Mouse (Mus musculus) CH12.LX (cell line): ENCODE measurements around the gene Prnp. TPM values are rescaled to one million over a fixed set of nuclear protein-coding genes. Genes with fewer than 3 reads are reported as not detected.

Source experiments
- DNase-seq: peaks from one replicate; pipeline ENCODE4 v3.0.0-alpha.2; 2013; ENCODE audit errors: extremely low read depth
- H3K27ac ChIP-seq: 2 replicates; pipeline ENCODE4 v1.5.1; 2012; ENCODE audit warnings: low read depth, mild to moderate bottlenecking, control low read depth, moderate library complexity; ENCODE audit not compliant: insufficient read depth
- H3K27me3 ChIP-seq: replicated peaks from 2 replicates; pipeline ENCODE3; 2012; ENCODE audit warnings: inconsistent platforms
- H3K36me3 ChIP-seq, 2 experiments: replicated peaks in 1 of 2; 2 replicates each; pipeline versions ENCODE3 to v1.6.1; 2012; ENCODE audit warnings: inconsistent platforms in 1 of 2, low read length in 1 of 2, mild to moderate bottlenecking in 1 of 2, mixed read lengths in 1 of 2, moderate library complexity in 1 of 2; ENCODE audit not compliant: control insufficient read depth in 1 of 2, insufficient read depth in 1 of 2
- H3K4me1 ChIP-seq, 2 experiments: 2 replicates each; pipeline ENCODE4 v1.6.1; 2012; ENCODE audit warnings: inconsistent platforms in 1 of 2, moderate library complexity in 1 of 2; ENCODE audit not compliant: insufficient read depth in 2 of 2, control insufficient read depth in 1 of 2
- H3K4me2 ChIP-seq: 2 replicates; pipeline ENCODE4 v1.6.1; 2012; ENCODE audit warnings: low read depth, mild to moderate bottlenecking, control low read depth; ENCODE audit not compliant: poor library complexity, insufficient read depth, severe bottlenecking
- H3K4me3 ChIP-seq, 3 experiments: fragments of 150-350 bp in 1 of 3; sonication (generic) in 1 of 3; replicated peaks in 1 of 3; 2 replicates each; pipeline versions ENCODE3 to v1.5.1; 2011 to 2012; ENCODE audit warnings: low read depth in 2 of 3, low read length in 2 of 3, mild to moderate bottlenecking in 2 of 3, moderate library complexity in 2 of 3, control low read depth in 1 of 3, improper control_type of control experiment in 1 of 3, inconsistent platforms in 1 of 3, mixed read lengths in 1 of 3; ENCODE audit not compliant: poor library complexity in 1 of 3
- H3K79me2 ChIP-seq: replicated peaks from 2 replicates; pipeline ENCODE4 v1.6.1; 2012; ENCODE audit warnings: mild to moderate bottlenecking, moderate library complexity; ENCODE audit not compliant: control insufficient read depth, poor library complexity, insufficient read depth, severe bottlenecking; ENCODE audit errors: extremely low read depth
- H3K9ac ChIP-seq: 2 replicates; pipeline ENCODE4 v1.6.1; 2012; ENCODE audit warnings: low read depth, mild to moderate bottlenecking, control low read depth, moderate library complexity; ENCODE audit not compliant: insufficient read depth
- H3K9me3 ChIP-seq: replicated peaks from 2 replicates; pipeline ENCODE3; 2012; ENCODE audit warnings: low read length, inconsistent platforms, mixed read lengths
- BHLHE40 ChIP-seq: IDR thresholded peaks from 2 replicates; pipeline ENCODE4 v1.6.1; 2011; ENCODE audit warnings: mild to moderate bottlenecking, low read depth, low read length, improper control_type of control experiment
- CHD1 ChIP-seq: IDR thresholded peaks from 2 replicates; pipeline ENCODE4 v1.6.1; 2012; ENCODE audit warnings: low read depth, low read length, improper control_type of control experiment, inconsistent platforms
- CHD2 ChIP-seq: IDR thresholded peaks from 2 replicates; pipeline ENCODE4 v1.6.1; 2011; ENCODE audit warnings: low read length, improper control_type of control experiment
- CTCF ChIP-seq, 2 experiments: IDR thresholded peaks in 1 of 2; conservative IDR thresholded peaks in 1 of 2; 2 replicates each; pipeline ENCODE4 v1.5.1; 2011 to 2012; ENCODE audit warnings: low read depth in 2 of 2, low read length in 2 of 2, improper control_type of control experiment in 1 of 2, inconsistent platforms in 1 of 2, mild to moderate bottlenecking in 1 of 2, moderate library complexity in 1 of 2
- E2F4 ChIP-seq: IDR thresholded peaks from 2 replicates; pipeline ENCODE4 v1.6.1; 2011; ENCODE audit warnings: low read depth, low read length, improper control_type of control experiment; ENCODE audit not compliant: insufficient replicate concordance
- ELF1 ChIP-seq: IDR thresholded peaks from 2 replicates; pipeline ENCODE4 v1.6.1; 2014; ENCODE audit warnings: low read depth, mild to moderate bottlenecking, inconsistent platforms, low read length, improper control_type of control experiment
- ETS1 ChIP-seq: conservative IDR thresholded peaks from 2 replicates; pipeline ENCODE4 v1.6.1; 2012; ENCODE audit warnings: low read depth, mild to moderate bottlenecking, inconsistent platforms, low read length, improper control_type of control experiment, moderate library complexity
- GABPA ChIP-seq: IDR thresholded peaks from 2 replicates; pipeline ENCODE4 v1.6.1; 2012; ENCODE audit warnings: low read depth, low read length, improper control_type of control experiment, inconsistent platforms; ENCODE audit not compliant: insufficient replicate concordance
- HCFC1 ChIP-seq: IDR thresholded peaks from 2 replicates; pipeline ENCODE4 v1.6.1; 2012; ENCODE audit warnings: low read depth, mild to moderate bottlenecking, inconsistent platforms, low read length, improper control_type of control experiment
- IRF4 ChIP-seq: IDR thresholded peaks from 2 replicates; pipeline ENCODE4 v1.6.1; 2014; ENCODE audit warnings: low read depth, mild to moderate bottlenecking, inconsistent platforms, low read length, improper control_type of control experiment
- KAT2A ChIP-seq: IDR thresholded peaks from 2 replicates; pipeline ENCODE4 v1.6.1; 2012; ENCODE audit warnings: low read length, improper control_type of control experiment, inconsistent platforms; ENCODE audit not compliant: insufficient replicate concordance
- MAFK ChIP-seq: IDR thresholded peaks from 2 replicates; pipeline ENCODE4 v1.6.1; 2011; ENCODE audit warnings: low read length, improper control_type of control experiment; ENCODE audit not compliant: insufficient replicate concordance
- MAX ChIP-seq: IDR thresholded peaks from 2 replicates; pipeline ENCODE4 v1.6.1; 2011; ENCODE audit warnings: low read length, improper control_type of control experiment
- MAZ ChIP-seq: IDR thresholded peaks from 2 replicates; pipeline ENCODE4 v1.6.1; 2012; ENCODE audit warnings: low read depth, mild to moderate bottlenecking, inconsistent platforms, low read length, improper control_type of control experiment, moderate library complexity
- MXI1 ChIP-seq: IDR thresholded peaks from 2 replicates; pipeline ENCODE4 v1.6.1; 2011; ENCODE audit warnings: mild to moderate bottlenecking, low read depth, low read length, improper control_type of control experiment
- MYC ChIP-seq: IDR thresholded peaks from 2 replicates; pipeline ENCODE4 v1.6.1; 2011; ENCODE audit warnings: low read depth, mild to moderate bottlenecking, improper control_type of control experiment, low read length
- NELFE ChIP-seq: IDR thresholded peaks from 2 replicates; pipeline ENCODE4 v1.6.1; 2011; ENCODE audit warnings: low read depth, low read length, improper control_type of control experiment
- POLR2AphosphoS2 ChIP-seq: IDR thresholded peaks from 2 replicates; pipeline ENCODE4 v1.6.1; 2011; ENCODE audit warnings: low read depth, low read length, improper control_type of control experiment
- RAD21 ChIP-seq: IDR thresholded peaks from 2 replicates; pipeline ENCODE4 v1.6.1; 2011; ENCODE audit warnings: low read depth, mild to moderate bottlenecking, low read length, improper control_type of control experiment, moderate library complexity
- SIN3A ChIP-seq: IDR thresholded peaks from 2 replicates; pipeline ENCODE4 v1.6.1; 2012; ENCODE audit warnings: low read length, improper control_type of control experiment, inconsistent platforms
- SMC3 ChIP-seq: IDR thresholded peaks from 2 replicates; pipeline ENCODE4 v1.6.1; 2011; ENCODE audit warnings: low read depth, low read length, improper control_type of control experiment
- UBTF ChIP-seq: IDR thresholded peaks from 2 replicates; pipeline ENCODE4 v1.6.1; 2012; ENCODE audit warnings: low read depth, mild to moderate bottlenecking, inconsistent platforms, low read length, improper control_type of control experiment, moderate library complexity
- USF1 ChIP-seq: IDR thresholded peaks from 2 replicates; pipeline ENCODE4 v1.6.1; 2014; ENCODE audit warnings: low read depth, mild to moderate bottlenecking, inconsistent platforms, low read length, improper control_type of control experiment
- ZC3H11A ChIP-seq: IDR thresholded peaks from 2 replicates; pipeline ENCODE4 v1.6.1; 2012; ENCODE audit warnings: low read depth, mild to moderate bottlenecking, inconsistent platforms, low read length, improper control_type of control experiment
- ZKSCAN1 ChIP-seq: IDR thresholded peaks from 2 replicates; pipeline ENCODE4 v1.6.1; 2012; ENCODE audit warnings: low read depth, inconsistent platforms, low read length, improper control_type of control experiment, borderline replicate concordance
- ZMIZ1 ChIP-seq: IDR thresholded peaks from 2 replicates; pipeline ENCODE4 v1.6.1; 2012; ENCODE audit warnings: low read depth, mild to moderate bottlenecking, inconsistent platforms, low read length, improper control_type of control experiment
- dilution Hi-C: fragments of 300-500 bp; cut with MboI; formaldehyde crosslinking; loops from 2 replicates; pipeline ENCODE4 v1.14.3; 2020; ENCODE audit warnings: low sequenced_read_pairs; ENCODE audit not compliant: extremely low pct_unique_long_range_greater_than_20kb, extremely low pct_ligation_motif_present
- in situ Hi-C: fragments of 300-500 bp; cut with MboI; formaldehyde crosslinking; loops from 3 replicates; pipeline ENCODE4 v1.14.3; 2019; ENCODE audit warnings: low sequenced_read_pairs, low pct_ligation_motif_present, low pct_unique_long_range_greater_than_20kb, mixed read lengths
- polyA plus RNA-seq: library from polyadenylated mRNA; unstranded; fragments of >175 nt; gene quantifications from 2 replicates; pipeline ENCODE4 v1.2.1, GENCODE M21; 2012; ENCODE audit warnings: low read depth; ENCODE audit not compliant: insufficient read length
- total RNA-seq, 2 experiments: library from RNA; depleted of rRNA; stranded (reverse); fragments of 300-350 nt in 1 of 2; fragments of >200 nt in 1 of 2; gene quantifications; 2 replicates each; pipeline ENCODE4 v1.2.3; 2012 to 2014

The Prnp gene
- total and polyA plus RNA-seq, 3 experiments, result 4.5 to 6.4 (median 5.7) TPM

- dilution Hi-C loops, result no loop called here
- DNase-seq, result peak; percentile 81
These were observed 72.9 kb downstream of the Prnp start for GRCm38 (mm10) chr2:131982546-131983196.

DNA sequence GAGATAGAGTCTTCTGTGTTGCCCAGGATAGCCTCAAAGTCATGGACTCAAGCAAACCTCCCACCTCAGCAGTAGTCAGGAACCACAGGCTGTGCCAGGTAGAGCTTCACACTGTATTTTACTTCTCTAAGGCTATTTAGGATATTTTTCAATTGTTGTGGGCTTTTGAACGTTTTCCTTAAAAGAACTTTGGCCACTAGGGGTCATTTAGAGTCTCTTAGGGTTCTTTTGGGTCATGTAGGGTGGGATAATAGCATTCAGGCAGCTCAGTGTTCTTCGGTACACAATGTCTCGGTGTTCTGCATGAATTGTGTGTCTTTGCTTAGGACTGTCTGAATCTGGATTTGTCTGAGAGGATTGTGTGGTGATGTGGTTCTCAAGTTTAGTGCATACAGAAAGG is 78.2 kb downstream of the Prnp start:
- Histone ChIP-seq H3K79me2 (no peaks in the 10 kb centered on the region), H3K27ac (no peak overlapping the region), H3K9ac (no peak overlapping the region), H3K4me2 (no peak overlapping the region), H3K36me3 (peaks cover 5 to 26% of the 10 kb centered on the region in 2 experiments), H3K4me3 (no peak overlapping the region), H3K9me3 (no peaks in the 10 kb centered on the region), H3K27me3 (no peaks in the 10 kb centered on the region), H3K4me1 (peaks cover 0 to 50% of the 10 kb centered on the region in 2 experiments; a peak in 3 of 4 replicates)
- dilution Hi-C loops (no loop called here), in situ Hi-C loops (loop anchor here (10.0 kb wide), 1 partner anchor 257 kb away; the partner anchor contains the start of gene Tmem230)
- TF ChIP-seq RAD21 (peak; percentile 58), MAX (no peak), MAFK (no peak), GABPA (no peak), CHD1 (no peak), SMC3 (peak; percentile 65), SIN3A (no peak), MXI1 (no peak), E2F4 (no peak), CHD2 (no peak), CTCF (conservative IDR thresholded peaks at IDR 0.05 in 1 of 2, IDR thresholded peaks at IDR 0.05 in 1 of 2; ENCODE audit: low read depth in 2 of 2, low read length in 2 of 2) (peak; percentile 26 to 66; a peak in 3 of 4 replicates), BHLHE40 (no peak), UBTF (no peak), ETS1 (no peak), ZMIZ1 (no peak), USF1 (no peak), KAT2A (no peak)
- DNase-seq, result no peak

More at GRCm38 (mm10) chr2:131982546-131983196, 72.9 kb downstream of the Prnp start:
- Histone ChIP-seq H3K79me2 (no peaks in the 10 kb centered on the region), H3K4me1 (peaks cover 2 to 34% of the 10 kb centered on the region in 2 experiments), H3K4me2 (no peak overlapping the region), H3K27me3 (no peaks in the 10 kb centered on the region), H3K4me3 (no peak overlapping the region), H3K36me3 (no peaks in the 10 kb centered on the region), H3K27ac (no peak overlapping the region), H3K9me3 (peaks cover 7% of the 10 kb centered on the region), H3K9ac (no peak overlapping the region)
- TF ChIP-seq ZKSCAN1 (no peak), SMC3 (peak; percentile 99), ELF1 (no peak), ZC3H11A (peak; percentile 93), MYC (peak; percentile 58; the same call in 1 of the 2 replicates), POLR2AphosphoS2 (no peak), RAD21 (peak; percentile 99), MAZ (no peak; the same call in 1 of the 2 replicates), HCFC1 (no peak), NELFE (peak; percentile 23; the same call in 1 of the 2 replicates), SIN3A (peak; percentile 58), IRF4 (peak; percentile 56; the same call in 1 of the 2 replicates), CTCF (conservative IDR thresholded peaks at IDR 0.05 in 1 of 2, IDR thresholded peaks at IDR 0.05 in 1 of 2; ENCODE audit: low read depth in 2 of 2, low read length in 2 of 2) (peak; percentile 64 to 98)
- in situ Hi-C loops, result loop anchor here (5.0 to 10.0 kb wide), 2 partner anchors 150 to 262 kb away; partner anchors contain the start of gene Tmem230
